Mouse (Mus musculus): ENCODE measurements around the gene Ifit1bl2. TPM values are rescaled to one million over a fixed set of nuclear protein-coding genes. Genes with fewer than 3 reads are reported as not detected.
A peak's percentile ranks its signal among the peaks of the same experiment; 100 is the strongest.
"Not testable (repeated sequence)": the region's sequence is repeated elsewhere in the genome, so short reads cannot be mapped to it uniquely, and the experiment has no call there.

Gene Ifit1bl2
- polyA plus RNA-seq, 1 experiment from 2014 or later: 0.30 TPM

- Histone ChIP-seq H3K4me1 (ENCODE audit: control insufficient read depth, low read depth, low read length) (no peaks in the 10 kb centered on the region), H3K27me3 (ENCODE audit: control insufficient read depth, insufficient read depth, low read depth, low read length) (no peaks in the 10 kb centered on the region), H3K9me3 (replicated peaks; ENCODE audit: control insufficient read depth, low read length) (no peaks in the 10 kb centered on the region), H3K9ac (ENCODE audit: low read depth, low read length) (no peak overlapping the region), H3K27ac (ENCODE audit: low read length) (no peak overlapping the region), H3K4me2 (ENCODE audit: low read depth, low read length) (no peak overlapping the region), H3K36me3 (ENCODE audit: control insufficient read depth, insufficient read depth) (no peaks in the 10 kb centered on the region), H3K4me3 (ENCODE audit: low read depth, low read length) (no peak overlapping the region)
- ATAC-seq (ENCODE audit: low read depth): no peak
- WGBS (ENCODE audit: insufficient replicate concordance): 44% methylated on average over 4 of the region's 4 CpGs
Observed at GRCm38 (mm10) chr19:34624663-34625062, 15.9 kb downstream of the Ifit1bl2 start.

- H3K4me3 ChIP-seq (ENCODE audit: low read depth, low read length): no peak overlapping the region
- no peak for ATAC-seq (ENCODE audit: low read depth)
- no peaks in the 10 kb centered on the region for H3K4me1 ChIP-seq (ENCODE audit: control insufficient read depth, low read depth, low read length)
- no peaks in the 10 kb centered on the region for H3K9me3 ChIP-seq (replicated peaks; ENCODE audit: control insufficient read depth, low read length)
- H3K36me3 ChIP-seq (ENCODE audit: control insufficient read depth, insufficient read depth): no peaks in the 10 kb centered on the region
- H3K27me3 ChIP-seq (ENCODE audit: control insufficient read depth, insufficient read depth, low read depth, low read length): no peaks in the 10 kb centered on the region
- no peak overlapping the region for H3K9ac ChIP-seq (ENCODE audit: low read depth, low read length)
- no peak overlapping the region for H3K4me2 ChIP-seq (ENCODE audit: low read depth, low read length)
- no peak overlapping the region for H3K27ac ChIP-seq (ENCODE audit: low read length)
- WGBS (ENCODE audit: insufficient replicate concordance): 79% methylated on average over 6 of the region's 6 CpGs
Observed at GRCm38 (mm10) chr19:34623781-34624180, 16.8 kb downstream of the Ifit1bl2 start.

GRCm38 (mm10) chr19:34620871-34621270 is 19.7 kb downstream of the Ifit1bl2 start:
- Histone ChIP-seq H3K4me1 (ENCODE audit: control insufficient read depth, low read depth, low read length) (no peaks in the 10 kb centered on the region), H3K27me3 (ENCODE audit: control insufficient read depth, insufficient read depth, low read depth, low read length) (no peaks in the 10 kb centered on the region), H3K36me3 (ENCODE audit: control insufficient read depth, insufficient read depth) (no peaks in the 10 kb centered on the region), H3K9me3 (replicated peaks; ENCODE audit: control insufficient read depth, low read length) (no peaks in the 10 kb centered on the region), H3K4me3 (ENCODE audit: low read depth, low read length) (no peak overlapping the region), H3K27ac (ENCODE audit: low read length) (no peak overlapping the region), H3K4me2 (ENCODE audit: low read depth, low read length) (no peak overlapping the region), H3K9ac (ENCODE audit: low read depth, low read length) (no peak overlapping the region)
- 61% methylated on average over 5 of the region's 5 CpGs for WGBS (ENCODE audit: insufficient replicate concordance)
- no peak for ATAC-seq (ENCODE audit: low read depth)

- not testable (repeated sequence) for H3K4me3 ChIP-seq (ENCODE audit: low read depth, low read length); H3K36me3 ChIP-seq (ENCODE audit: control insufficient read depth, insufficient read depth); H3K9me3 ChIP-seq (replicated peaks; ENCODE audit: control insufficient read depth, low read length); H3K4me1 ChIP-seq (ENCODE audit: control insufficient read depth, low read depth, low read length); H3K27me3 ChIP-seq (ENCODE audit: control insufficient read depth, insufficient read depth, low read depth, low read length); H3K27ac ChIP-seq (ENCODE audit: low read length); H3K4me2 ChIP-seq (ENCODE audit: low read depth, low read length); H3K9ac ChIP-seq (ENCODE audit: low read depth, low read length)
- ATAC-seq (ENCODE audit: low read depth): peak; percentile 39; the same call in 1 of the 2 replicates
- WGBS (ENCODE audit: insufficient replicate concordance): 51% methylated on average over 4 of the region's 11 CpGs
Observed at GRCm38 (mm10) chr19:34612243-34613001, 28.1 kb downstream of the Ifit1bl2 start.

GRCm38 (mm10) chr19:34610118-34610517 is 30.4 kb downstream of the Ifit1bl2 start:
- not testable (repeated sequence) for H3K4me2 ChIP-seq (ENCODE audit: low read depth, low read length); H3K36me3 ChIP-seq (ENCODE audit: control insufficient read depth, insufficient read depth); H3K27me3 ChIP-seq (ENCODE audit: control insufficient read depth, insufficient read depth, low read depth, low read length); H3K4me1 ChIP-seq (ENCODE audit: control insufficient read depth, low read depth, low read length); ATAC-seq (ENCODE audit: low read depth); H3K9ac ChIP-seq (ENCODE audit: low read depth, low read length); H3K4me3 ChIP-seq (ENCODE audit: low read depth, low read length); H3K9me3 ChIP-seq (replicated peaks; ENCODE audit: control insufficient read depth, low read length); H3K27ac ChIP-seq (ENCODE audit: low read length)
- WGBS (ENCODE audit: insufficient replicate concordance): 46% methylated on average over 3 of the region's 3 CpGs

GRCm38 (mm10) chr19:34607237-34608051 is 33.1 kb downstream of the Ifit1bl2 start, which contains the start of gene Ifit3b:
Ifit3b (plus strand) TSS chr19:34607970.
- not testable (repeated sequence) for H3K36me3 ChIP-seq (ENCODE audit: control insufficient read depth, insufficient read depth); H3K9me3 ChIP-seq (replicated peaks; ENCODE audit: control insufficient read depth, low read length); H3K4me3 ChIP-seq (ENCODE audit: low read depth, low read length); H3K27me3 ChIP-seq (ENCODE audit: control insufficient read depth, insufficient read depth, low read depth, low read length); H3K4me2 ChIP-seq (ENCODE audit: low read depth, low read length); H3K4me1 ChIP-seq (ENCODE audit: control insufficient read depth, low read depth, low read length); H3K9ac ChIP-seq (ENCODE audit: low read depth, low read length)
- ATAC-seq (ENCODE audit: low read depth): peak; percentile 77
- WGBS (ENCODE audit: insufficient replicate concordance): 18% methylated on average over 4 of the region's 4 CpGs
- 0 out of 2 replicates have a peak within 1 kb of the TSS, but pooled peaks have one; percentile 16 for H3K27ac ChIP-seq (ENCODE audit: low read length)

- Histone ChIP-seq H3K4me1 (ENCODE audit: control insufficient read depth, low read depth, low read length) (no peaks in the 10 kb centered on the region), H3K36me3 (ENCODE audit: control insufficient read depth, insufficient read depth) (no peaks in the 10 kb centered on the region), H3K27me3 (ENCODE audit: control insufficient read depth, insufficient read depth, low read depth, low read length) (no peaks in the 10 kb centered on the region), H3K4me3 (ENCODE audit: low read depth, low read length) (no peak overlapping the region), H3K4me2 (ENCODE audit: low read depth, low read length) (no peak overlapping the region), H3K27ac (ENCODE audit: low read length) (no peak overlapping the region), H3K9ac (ENCODE audit: low read depth, low read length) (no peak overlapping the region), H3K9me3 (replicated peaks; ENCODE audit: control insufficient read depth, low read length) (no peaks in the 10 kb centered on the region)
- 59% methylated on average over 3 of the region's 3 CpGs for WGBS (ENCODE audit: insufficient replicate concordance)
- no peak for ATAC-seq (ENCODE audit: low read depth)
Observed at GRCm38 (mm10) chr19:34605472-34605871, 35.1 kb downstream of the Ifit1bl2 start.

- H3K4me3 ChIP-seq (ENCODE audit: low read depth, low read length); ATAC-seq (ENCODE audit: low read depth); H3K27ac ChIP-seq (ENCODE audit: low read length); H3K4me1 ChIP-seq (ENCODE audit: control insufficient read depth, low read depth, low read length); H3K27me3 ChIP-seq (ENCODE audit: control insufficient read depth, insufficient read depth, low read depth, low read length); H3K9ac ChIP-seq (ENCODE audit: low read depth, low read length); H3K4me2 ChIP-seq (ENCODE audit: low read depth, low read length); H3K9me3 ChIP-seq (replicated peaks; ENCODE audit: control insufficient read depth, low read length); H3K36me3 ChIP-seq (ENCODE audit: control insufficient read depth, insufficient read depth): not testable (repeated sequence)
- 27% methylated on average over 1 of the region's 1 CpGs for whole genome bisulfite sequencing (ENCODE audit: insufficient replicate concordance)
Observed at GRCm38 (mm10) chr19:34601888-34602287, 38.7 kb downstream of the Ifit1bl2 start, which contains the start of gene Ifit1bl1. Ifit1bl1 (minus strand) TSS chr19:34601956.

GRCm38 (mm10) chr19:34599250-34599649 is 41.3 kb downstream of the Ifit1bl2 start:
- not testable (repeated sequence) for H3K4me1 ChIP-seq (ENCODE audit: control insufficient read depth, low read depth, low read length); H3K4me3 ChIP-seq (ENCODE audit: low read depth, low read length); H3K27ac ChIP-seq (ENCODE audit: low read length); H3K4me2 ChIP-seq (ENCODE audit: low read depth, low read length); H3K9ac ChIP-seq (ENCODE audit: low read depth, low read length); H3K27me3 ChIP-seq (ENCODE audit: control insufficient read depth, insufficient read depth, low read depth, low read length); H3K9me3 ChIP-seq (replicated peaks; ENCODE audit: control insufficient read depth, low read length); H3K36me3 ChIP-seq (ENCODE audit: control insufficient read depth, insufficient read depth)
- 0 out of 2 replicates have a peak, but pooled peaks have one; percentile 11 for ATAC-seq (ENCODE audit: low read depth)
